Mouse (Mus musculus): ENCODE measurements around the gene Slc36a3. TPM values are rescaled to one million over a fixed set of nuclear protein-coding genes. Genes with fewer than 3 reads are reported as not detected.
"Not testable (repeated sequence)": the region's sequence is repeated elsewhere in the genome, so short reads cannot be mapped to it uniquely, and the experiment has no call there.

Gene Slc36a3
- polyA plus RNA-seq, 1 experiment = 0.06 TPM

DNA sequence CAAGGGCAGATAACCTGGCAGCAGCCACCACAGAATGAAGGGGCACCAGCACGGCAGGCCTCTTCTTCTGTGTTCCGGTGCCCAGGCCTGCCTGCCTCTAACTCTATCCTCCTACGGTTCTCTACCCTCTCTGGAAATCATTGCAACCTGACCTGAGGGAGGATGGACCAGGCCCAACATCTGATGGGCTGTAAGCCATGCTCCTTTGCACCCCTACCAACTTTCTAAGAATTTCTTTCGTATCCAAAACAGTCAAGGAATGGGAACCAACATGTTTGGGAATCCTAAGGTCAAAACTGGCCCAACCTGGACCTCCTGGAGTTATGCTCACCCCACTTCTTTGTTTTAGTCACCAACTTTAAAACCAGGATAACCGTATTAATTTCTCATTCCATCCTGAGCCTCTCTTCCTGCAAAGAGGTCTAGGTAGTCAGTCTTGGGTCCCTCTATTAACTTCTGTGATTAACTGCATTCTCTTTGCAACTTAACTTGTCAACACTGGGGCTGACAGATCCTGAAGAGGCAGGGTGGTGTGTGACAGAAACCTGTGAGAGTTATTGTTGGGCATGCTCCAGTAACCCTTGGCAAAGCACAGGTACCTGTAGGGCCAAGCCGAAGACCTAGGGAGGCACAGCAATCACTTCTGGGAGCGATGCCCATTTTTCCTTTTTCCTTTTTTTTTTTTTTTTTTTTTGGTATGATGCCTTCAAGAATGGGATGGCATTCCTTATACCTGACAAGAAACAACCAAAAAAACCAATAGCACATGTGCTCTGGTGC is 41.8 kb downstream of the Slc36a3 start:
- DNase-seq (ENCODE audit: low spot score) = no peak

DNA sequence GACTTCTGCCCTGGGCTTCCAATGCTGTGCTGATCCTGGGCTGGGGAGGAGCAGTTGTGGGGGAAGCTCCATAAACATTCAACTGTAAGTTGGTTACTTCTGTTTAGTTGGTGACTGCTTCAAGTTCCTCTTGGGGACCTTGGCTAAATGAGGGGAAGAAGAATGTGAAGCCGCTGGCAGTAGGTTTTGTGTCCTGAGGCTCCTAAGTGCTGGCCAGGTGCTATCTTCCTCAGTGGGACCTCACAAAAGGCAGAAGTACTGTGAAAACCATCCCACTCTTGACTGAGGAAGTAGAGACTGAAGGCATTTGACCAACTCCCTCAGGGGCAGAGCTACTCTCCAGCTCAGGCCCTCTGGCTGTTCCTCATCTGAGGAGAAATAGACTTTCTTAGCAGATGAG is 44.9 kb downstream of the Slc36a3 start:
- no peak for DNase-seq (ENCODE audit: low spot score)

DNA sequence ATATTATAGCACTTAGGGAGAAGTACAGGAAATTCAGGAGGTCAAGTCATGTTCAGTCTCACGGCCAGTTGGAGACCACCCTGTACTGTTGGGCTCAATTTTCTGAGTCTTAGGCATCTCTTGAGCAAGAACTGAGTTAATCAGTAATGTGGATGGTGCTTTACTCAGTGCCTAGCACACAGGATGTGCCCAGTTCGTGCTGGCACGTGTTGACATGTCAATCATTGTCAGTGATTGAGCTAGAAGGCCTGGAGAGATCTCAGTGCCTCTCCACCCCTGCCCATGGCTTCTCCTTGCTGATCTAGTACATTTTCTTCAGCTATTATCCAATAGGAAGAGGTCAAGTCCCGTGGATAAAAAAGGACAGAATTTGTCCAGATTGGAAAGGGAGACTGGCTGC is 46.1 kb downstream of the Slc36a3 start:
- no peak for DNase-seq (ENCODE audit: low spot score)

DNA sequence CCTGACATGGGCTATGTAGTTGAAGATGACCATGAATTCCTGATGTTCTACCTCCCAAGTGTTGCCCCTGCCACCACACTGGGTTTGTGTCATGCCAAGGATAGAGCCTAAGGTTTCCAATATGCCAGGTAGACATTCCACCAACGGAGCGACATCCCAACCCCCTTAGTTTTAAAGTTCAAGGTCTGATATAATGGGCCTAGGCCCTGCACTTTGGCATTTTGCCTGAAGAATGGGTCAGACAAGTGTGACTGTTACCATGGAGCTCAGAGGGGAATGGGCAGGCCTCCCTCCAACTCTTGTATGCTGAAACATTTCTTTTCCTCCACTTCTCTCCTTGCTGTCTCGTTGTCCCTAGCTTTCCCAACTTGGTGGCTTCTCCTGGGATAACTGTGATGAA is 48.3 kb downstream of the Slc36a3 start:
- no peak for DNase-seq (ENCODE audit: low spot score)

DNA sequence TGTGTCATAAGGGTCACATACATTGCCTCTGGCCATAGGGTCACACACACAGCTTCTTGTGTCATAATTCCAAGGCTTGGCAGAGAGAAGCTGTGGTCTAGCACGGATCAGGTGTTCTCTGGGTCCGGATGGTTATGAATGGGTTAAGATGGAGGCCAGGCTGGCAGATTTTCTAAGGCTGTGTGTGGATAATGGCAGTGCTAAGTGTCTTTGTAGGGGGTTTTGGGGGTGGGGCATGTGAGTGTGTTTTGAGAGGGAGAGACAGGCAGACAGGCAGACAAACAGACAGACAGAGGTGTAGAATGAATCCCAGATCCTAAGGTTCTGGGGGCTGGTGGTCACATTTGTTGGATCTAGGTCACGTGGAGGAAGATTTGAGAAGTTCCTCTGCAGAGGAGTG is 49.5 kb downstream of the Slc36a3 start:
- no peak for DNase-seq (ENCODE audit: low spot score)

DNA sequence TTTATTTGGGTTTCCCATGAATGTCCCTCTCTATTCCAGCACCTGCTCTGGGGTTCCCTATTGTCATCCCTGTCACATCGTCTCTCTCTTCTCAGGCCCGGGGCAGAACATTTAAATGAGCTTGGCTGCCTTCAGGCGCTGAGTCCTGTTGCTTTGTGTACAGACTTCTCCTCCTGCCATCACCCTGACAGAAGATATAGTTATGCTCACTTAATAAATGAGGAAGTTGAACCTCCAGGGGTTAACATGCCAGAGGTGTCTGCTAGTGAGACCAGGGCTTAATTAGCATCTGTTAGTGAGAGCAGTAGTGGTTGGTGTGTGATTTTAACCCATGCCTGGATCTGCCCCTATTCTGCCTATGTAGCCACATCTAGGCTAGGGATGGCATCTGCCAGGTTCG is 51.6 kb downstream of the Slc36a3 start:
- no peak for DNase-seq (ENCODE audit: low spot score)

DNA sequence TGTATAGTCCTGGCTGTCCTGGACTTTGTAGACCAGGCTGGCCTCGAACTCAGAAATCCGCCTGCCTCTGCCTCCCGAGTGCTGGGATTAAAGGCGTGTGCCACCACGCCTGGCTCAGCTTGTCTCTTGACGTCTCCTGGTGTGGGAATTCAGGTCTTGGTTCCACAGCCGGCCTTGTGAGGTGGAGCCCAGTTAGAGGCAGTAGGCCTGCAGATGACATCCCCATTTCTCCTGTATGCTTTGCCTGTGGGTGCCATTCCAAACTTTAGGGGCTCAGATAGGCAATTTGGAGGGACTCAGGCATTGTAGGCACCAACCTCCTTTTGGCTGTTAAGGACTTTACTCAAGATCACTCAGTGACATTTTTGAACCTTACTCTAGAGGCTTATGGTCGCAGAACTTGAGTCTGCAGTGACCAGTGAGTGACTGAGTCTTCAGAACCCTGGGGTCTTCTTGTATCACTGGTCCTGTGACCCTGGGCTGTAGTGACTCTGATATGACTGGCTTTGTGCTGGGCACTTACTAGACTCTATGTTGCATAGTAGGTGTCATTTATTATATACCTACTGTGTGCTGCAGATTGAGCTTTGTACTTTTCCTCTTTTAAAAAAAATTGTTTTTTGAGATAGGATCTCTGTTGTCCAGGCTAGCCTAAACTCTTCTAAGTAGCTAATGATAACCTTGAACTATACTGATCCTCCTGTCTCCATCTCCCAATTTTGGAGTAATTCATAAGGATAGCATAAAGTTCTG is 52.3 kb downstream of the Slc36a3 start:
- no peak for DNase-seq (ENCODE audit: low spot score)

DNA sequence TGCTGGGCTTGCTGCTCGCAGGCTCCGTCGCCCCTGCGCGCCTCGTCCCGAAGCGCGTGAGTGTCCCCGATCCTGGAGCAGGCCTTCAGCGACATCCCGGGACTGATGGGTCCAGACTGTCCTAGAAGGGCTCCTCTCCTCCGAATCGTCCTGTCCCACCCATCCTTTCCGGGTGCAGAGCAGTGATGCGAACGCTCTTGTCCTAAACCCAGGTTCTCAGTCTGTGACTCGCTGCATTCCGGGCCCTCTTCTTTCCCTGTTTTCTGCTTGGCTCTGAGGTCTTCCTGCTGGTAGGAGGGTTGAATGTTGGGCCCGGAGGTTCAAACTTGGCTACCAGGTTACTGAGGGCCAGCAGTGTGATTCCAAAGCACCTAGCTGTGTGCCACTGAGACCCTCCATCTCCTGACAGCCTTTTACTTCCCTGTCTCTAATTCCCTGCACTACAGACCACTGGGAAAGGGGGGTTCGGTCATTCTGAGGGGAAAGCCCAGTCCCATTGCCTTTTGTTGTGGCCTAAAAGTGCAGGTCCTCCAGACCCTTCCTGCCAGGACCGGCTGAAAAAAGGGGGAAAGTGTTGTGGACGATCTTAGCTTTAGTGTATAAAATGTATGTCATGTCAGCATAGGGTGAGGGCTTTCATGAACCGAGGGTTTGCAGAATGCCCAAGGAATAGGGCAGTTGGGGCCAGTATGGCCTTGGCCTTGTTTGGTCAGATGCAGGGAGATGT is 53.2 kb downstream of the Slc36a3 start:
- no peak for DNase-seq (ENCODE audit: low spot score)

DNA sequence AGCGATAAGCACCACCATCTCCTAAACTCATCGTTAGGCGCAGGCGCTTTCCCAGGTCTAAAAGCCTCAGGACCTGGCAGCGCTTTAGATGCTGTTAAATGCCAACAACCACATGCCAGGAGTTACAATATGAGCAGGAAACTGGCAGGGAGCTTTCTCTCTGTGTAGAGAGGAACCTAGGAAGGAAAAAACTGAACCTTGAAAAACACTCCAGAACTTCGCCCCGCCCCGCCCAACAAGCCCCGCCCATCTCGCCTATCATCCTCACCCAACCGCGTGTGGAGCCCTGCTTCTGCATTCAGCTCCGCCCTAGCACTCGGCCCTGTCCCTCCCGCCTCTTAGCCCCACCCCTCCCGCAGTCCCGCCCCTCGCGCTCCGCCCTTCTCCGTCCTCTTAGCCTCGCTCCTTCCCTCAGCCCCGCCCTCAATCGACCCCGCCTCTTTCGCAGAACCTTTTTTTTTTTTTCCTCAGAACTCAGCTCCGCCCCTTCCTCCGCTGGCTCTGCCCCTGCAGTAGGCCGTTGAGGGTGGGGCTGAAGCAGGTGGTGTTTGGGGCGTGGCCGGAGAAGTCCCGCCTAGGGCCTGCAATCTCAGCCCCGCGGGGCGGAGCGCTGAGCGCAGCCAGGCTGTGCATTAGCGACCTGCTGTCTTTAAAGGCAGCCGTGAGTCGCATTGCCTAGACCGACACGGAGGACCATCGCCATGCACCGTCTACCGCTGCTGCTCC is 53.9 kb downstream of the Slc36a3 start, which contains the start of gene Gm2a:
Gene Gm2a (plus strand): TSS at position 653 of the 726 bp plus-strand sequence.
- peak; percentile 82 for DNase-seq (ENCODE audit: low spot score)

DNA sequence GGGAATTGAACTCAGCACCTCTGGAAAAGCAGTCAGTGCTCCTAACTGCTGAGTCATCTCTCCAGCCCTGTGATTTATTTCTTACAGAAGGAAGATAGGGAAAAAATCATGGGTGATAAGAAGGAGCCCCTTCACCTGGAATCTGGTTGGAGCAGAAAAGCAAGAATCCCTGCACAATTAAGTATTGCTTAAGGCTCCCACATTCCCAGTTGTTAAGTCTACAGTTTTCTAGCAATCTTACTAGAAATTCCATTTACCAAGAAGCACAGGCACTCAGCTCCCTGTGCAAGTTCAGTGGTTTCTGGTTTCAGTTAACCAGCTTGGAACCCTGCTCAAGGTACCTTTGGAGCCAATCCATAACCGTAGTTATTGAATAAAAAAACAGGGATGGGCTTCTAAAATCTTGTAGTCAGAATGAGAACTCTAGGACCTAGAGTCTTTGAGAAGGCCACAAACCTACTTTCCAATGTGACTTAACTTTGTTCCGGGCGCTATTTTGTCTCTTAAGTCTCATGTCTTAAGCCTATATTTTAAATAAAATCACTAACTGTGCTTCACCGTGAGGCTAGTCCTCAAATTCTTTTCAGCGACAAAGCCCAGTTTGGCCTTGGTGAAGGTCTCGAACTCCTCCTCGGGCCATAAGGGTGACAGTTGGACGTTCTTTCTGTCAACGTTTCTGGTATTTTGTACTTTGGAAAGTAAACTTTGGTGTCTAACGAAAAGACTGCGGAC is 54.6 kb downstream of the Slc36a3 start:
- no peak for DNase-seq (ENCODE audit: low spot score)

DNA sequence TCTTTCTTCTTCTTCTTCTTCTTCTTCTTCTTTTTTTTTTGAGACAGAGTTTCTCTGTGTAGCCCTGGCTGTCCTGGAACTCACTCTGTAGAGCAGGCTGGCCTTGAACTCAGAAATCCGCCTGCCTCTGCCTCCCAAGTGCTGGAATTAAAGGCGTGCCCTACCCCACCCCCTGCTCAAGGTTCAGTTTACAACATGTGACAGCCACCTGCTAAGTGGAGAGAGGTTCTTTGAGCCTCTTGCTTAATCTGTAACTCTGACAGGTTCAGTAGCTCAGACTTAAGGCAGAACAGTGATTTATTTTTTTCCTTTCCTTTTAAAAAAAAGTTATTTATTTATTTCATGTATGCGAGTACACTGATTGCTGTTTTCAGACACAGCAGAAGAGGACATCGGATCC is 55.2 kb downstream of the Slc36a3 start:
- DNase-seq (ENCODE audit: low spot score) = not testable (repeated sequence)

DNA sequence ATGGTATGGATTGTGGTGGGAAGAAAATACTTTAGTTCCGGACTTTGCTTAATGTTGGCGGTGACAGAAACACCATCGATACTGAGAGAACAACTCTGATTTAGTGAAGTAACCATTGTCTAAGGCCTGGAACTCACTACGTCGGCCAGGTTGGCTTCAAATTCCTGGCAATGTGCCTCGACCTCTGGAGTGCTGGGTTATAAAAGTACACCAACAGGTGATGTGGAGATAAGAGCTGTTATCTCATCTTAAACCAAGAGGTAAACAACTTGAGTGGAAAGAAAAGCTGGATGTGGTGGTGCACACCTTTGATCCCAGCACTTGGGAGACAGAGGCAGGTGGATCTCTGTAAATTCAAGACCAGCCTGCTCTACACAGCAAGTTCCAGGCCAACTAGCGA is 58.4 kb downstream of the Slc36a3 start:
- DNase-seq (ENCODE audit: low spot score) = no peak

DNA sequence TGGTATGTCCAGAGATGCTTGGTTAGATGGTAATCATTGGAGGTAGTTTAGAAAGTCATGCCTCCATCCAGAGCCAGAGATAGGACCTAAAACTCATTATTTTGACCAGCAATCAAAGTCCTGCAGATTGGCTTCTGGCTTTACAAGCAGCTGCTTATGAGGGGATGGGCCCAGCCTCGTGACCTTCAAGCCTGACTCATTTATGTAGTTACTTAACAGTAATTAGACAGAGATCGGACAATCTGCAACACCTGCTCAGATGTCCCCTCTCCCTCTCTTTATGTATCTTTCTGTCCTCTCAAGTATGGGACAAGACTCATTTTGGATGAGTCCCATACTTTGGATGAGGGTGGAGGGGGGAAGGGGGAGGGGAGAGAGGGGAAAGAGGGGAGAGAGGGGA is 61.6 kb downstream of the Slc36a3 start:
- DNase-seq (ENCODE audit: low spot score) = no peak

DNA sequence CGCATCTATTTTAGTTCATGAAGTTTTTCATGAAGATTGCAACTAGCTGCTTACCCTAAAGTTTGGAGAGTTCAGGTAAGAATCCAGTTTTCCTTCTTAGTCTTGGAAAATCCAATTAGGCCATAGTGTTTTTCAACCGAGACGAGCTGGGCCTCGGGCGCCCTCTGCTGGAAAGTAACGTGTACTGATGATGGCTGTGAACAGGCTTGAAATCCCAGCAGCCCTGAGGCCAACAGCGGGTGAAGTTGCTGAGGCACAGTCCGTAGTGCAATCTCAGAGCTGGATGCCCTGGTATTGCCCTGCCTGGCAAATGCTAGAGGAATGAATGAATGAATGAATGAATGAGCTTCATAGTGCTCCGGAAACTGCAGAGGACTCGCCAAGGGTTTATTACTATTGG is 64.5 kb downstream of the Slc36a3 start:
- DNase-seq (ENCODE audit: low spot score) = no peak

DNA sequence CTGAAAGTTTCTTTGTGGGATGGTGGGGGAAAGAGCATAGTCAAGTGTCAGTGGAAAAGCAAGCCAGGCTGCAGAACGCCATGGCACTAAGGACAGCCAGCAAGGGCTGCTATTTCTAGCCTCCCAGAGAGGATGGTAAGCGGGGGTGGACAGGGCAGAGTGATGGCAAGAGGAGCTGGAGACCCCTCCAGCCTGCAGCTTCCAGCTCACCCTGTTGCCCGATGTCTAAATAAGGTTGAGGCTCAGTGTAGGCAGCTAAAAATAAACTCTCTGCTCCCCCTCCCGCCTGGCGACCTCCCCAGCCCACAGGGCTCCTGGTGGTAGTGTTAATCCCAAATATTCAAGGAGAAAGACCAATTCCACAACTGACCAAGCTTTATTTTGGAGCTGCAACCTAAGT is 66.1 kb downstream of the Slc36a3 start:
- DNase-seq (ENCODE audit: low spot score) = no peak

DNA sequence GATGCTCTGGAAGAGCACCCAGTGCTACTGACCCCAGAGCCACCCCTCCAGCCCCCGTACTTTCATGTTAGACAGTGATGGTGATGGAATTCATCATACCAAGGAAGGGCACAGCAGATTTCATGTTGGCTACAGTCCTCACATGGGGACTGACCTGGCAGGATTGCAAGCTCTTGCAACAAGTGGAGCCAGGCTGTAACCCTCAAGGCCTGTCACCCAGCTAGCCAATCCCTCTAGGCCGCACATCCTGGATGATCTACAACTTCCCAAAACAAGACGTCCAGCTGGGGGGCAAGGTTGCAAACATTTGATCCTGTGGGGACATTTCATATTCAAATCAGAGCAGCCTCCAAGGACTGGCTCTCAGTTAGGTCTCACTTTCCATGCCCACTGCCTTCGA is 66.9 kb downstream of the Slc36a3 start:
- DNase-seq (ENCODE audit: low spot score) = no peak

DNA sequence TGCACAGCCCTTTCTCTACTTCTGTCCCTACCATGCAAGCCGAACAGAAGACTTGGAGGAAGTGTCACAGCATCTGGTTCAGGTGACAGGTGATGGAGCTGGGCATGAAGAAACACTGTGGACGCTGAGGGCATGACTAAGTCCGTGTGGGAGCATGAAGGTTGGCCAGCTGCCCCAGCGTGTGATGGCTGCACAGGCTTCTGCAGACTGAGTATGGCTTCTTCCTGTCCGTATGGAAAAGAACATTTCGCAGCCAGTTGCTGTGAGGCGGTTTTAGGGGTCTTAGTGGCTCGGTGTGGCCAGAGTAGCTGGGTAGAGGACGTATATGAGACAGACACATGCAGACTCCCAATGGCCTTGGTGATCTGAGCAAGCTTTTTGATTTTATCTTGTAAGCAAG is 70.3 kb downstream of the Slc36a3 start:
- DNase-seq (ENCODE audit: low spot score) = no peak

DNA sequence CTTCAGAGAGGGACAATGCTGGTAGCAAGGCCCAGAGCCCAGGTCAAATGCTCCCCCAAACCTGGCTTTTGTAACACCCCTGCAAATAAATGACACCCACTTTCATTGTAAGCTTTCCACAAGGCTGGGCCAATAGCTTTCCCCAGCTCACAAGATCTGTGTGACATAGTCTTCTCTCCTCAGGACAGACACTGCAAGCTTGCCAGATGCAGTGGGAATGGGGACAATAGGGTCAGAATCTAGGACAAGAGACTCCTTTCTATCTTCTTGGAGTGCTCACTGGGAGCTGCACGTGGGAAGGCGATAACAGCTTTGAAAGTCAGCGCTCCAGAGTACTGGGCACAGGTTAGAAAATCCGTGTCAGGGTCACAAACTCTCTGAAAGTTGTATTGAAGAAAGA is 72.3 kb downstream of the Slc36a3 start:
- no peak for DNase-seq (ENCODE audit: low spot score)

DNA sequence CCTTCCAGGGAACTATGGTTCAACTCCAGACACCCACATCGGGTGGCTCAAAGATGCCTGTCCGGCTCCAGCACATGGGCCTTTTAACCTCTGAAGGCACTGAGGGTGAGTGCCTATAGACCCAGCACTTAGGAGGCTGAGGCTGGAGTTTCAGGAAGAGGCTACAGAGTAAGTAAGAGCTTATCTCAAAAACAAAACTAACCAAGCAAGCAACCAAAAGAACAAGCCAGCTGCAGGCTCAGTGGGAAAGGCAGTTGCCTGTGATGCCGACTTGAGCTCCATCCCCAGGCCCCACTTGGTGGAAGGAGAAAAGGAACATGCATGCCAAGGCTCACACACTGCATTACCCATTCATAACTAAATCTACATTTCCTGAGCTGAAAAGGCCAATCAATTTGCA is 73.0 kb downstream of the Slc36a3 start:
- DNase-seq (ENCODE audit: low spot score) = no peak

DNA sequence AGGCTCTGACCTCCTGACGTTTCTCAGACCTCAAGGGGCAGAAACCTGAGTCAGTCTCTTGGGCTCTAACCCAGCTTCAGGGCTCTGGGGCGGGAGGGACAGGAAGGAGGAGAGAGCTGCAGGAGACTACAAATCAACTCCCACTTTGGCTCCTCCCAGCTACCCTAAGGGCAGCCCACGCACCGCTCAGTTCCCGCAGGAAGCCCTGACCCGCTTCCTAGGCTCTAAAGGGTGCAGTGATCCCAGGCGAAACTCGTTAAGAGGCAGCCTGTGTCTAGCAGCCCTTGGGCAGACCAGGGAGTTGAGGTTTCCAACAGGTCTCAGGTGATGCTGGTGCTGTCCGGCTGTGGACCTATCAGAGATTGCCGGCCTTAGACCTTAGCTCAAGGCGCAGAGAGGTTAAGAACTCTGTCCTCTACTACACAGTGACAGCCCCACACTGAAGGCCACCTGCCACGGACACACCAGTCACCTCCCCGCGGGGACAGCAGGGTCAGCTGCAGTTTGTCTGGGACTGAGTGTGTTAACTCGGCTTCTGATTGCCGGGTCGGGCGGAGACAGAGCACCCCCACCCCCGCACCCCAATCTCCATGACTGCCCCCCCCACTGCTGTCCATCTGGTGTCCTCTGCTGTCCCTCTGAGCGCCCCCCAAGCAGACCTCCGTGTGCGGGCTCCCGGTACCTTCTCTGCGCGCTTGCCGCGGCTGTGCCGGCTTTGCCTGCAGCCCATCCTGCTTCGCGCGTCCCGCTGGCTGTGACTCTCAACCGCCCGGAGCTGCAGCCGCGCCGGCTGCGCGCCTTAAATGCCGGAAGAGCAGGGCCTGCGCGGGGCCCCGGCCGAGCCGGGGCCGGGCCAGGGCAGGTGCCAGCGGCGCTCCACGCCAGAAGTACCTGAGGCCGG is 73.9 kb downstream of the Slc36a3 start, which contains the start of gene Ccdc69:
Gene Ccdc69 (minus strand): TSS at position 801 of the 901 bp plus-strand sequence.
- DNase-seq (ENCODE audit: low spot score) = peak; percentile 62
